Mouse (Mus musculus) thymus, postnatal 10 days (tissue): Measurements from ENCODE around the gene Rnf31.

Source experiments
- DNase-seq, 2 experiments: peaks; one replicate each; pipeline ENCODE4 v3.0.0; 2021; ENCODE audit warnings: low spot score in 2 of 2

Rnf31 gene

GRCm38 (mm10) chr14:55591331-55591891 lies at the start of gene Rnf31:
TSS of gene Rnf31 (plus strand) at chr14:55591708.
- peak; percentile 75 to 80 for DNase-seq

GRCm38 (mm10) chr14:55542268-55542667 lies 49.2 kb upstream of the Rnf31 start:
- DNase-seq: no peak

DNA sequence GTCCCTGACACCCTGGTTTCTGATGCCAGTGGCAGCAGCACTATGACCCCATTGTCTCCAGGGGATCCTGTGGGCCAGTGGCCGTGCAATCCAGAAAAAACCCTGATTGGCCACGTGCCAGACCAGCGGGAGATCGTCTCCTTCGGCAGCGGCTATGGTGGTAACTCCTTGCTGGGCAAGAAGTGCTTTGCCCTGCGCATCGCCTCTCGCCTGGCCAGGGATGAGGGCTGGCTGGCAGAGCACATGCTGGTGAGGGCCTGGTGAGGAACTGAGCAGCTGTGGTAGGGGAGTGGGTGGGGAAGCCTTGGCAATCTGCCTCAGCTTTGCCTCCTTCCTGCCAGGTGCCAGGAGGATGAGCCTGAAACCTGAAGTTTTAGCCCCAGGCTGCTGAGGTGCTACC lies 47.2 kb upstream of the Rnf31 start:
- no peak for DNase-seq

DNA sequence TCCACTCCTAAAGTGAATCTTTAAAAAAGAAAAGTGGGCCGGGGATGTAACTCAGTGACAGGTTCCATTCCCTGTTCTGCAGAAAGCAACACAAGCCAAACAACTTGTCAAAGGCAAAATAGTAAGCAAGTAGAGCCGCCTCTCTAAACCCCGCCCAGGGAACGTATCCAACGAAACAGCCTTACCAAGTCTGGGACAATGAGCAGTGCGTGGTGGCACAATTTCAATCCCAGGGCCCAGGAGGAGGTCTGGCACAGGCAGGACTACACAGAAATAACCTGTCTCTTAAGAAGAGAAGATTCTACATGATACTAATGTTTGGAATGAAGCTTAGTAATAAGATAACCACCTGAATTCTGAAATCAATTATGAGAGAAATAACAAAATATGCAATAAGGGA lies 41.3 kb upstream of the Rnf31 start:
- DNase-seq: no peak

DNA sequence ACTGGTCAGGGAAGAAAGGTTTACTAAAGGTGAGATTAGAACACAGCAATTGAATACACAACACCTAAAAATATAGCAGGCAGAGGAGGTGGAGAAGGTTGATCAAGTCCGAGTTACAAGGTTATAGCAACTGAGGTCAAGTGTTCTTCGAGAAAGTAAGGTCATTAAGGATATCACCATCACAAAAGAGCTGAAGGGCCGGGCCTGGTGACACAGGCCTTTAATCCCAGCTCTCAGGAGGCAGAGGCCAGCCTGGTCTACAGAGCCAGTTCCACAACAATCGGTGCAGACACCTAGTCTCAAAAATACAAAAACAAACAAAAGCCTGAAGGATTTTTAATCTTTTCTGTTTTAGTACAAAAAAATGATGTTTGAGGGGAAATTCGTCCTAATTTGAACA lies 40.2 kb upstream of the Rnf31 start:
- DNase-seq: no peak

DNA sequence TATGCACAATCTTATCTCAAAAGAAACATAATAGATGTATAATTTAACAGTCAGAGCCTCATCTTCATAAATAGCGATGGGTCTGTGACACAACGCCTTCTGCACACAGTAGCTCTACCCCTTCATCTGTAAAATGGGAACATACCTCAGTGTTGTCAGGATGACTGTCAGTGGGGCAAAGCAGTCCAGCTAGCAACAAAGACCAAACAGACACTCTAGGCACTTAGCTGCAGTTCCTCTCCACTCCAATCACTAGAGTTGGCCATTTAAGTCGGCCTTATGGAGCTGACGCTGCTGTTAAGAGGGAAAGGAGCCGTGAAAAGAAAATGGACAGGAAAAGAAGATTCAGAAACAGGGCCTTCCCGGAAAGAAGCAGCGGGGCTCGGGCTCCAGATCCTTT lies 39.7 kb upstream of the Rnf31 start:
- DNase-seq: no peak

GRCm38 (mm10) chr14:55554635-55555034 lies 36.9 kb upstream of the Rnf31 start:
- no peak for DNase-seq

DNA sequence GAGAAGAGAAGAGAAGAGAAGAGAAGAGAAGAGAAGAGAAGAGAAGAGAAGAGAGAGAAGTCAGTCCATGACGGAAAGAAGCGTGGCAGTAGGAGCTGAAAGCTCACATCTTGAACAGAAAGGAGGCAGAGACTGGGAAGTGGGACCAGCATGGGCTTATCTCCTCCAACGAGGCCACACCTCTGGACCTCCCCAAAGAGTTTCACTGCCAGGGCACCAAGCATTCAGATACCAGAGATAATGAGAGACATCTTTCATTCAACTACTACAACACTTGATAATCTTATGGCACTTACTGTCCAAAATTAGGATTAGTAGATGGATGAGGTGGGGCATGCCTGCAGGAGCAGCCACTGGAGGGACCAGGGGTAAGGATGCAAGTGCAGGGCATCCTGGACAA lies 35.7 kb upstream of the Rnf31 start:
- DNase-seq: no peak

DNA sequence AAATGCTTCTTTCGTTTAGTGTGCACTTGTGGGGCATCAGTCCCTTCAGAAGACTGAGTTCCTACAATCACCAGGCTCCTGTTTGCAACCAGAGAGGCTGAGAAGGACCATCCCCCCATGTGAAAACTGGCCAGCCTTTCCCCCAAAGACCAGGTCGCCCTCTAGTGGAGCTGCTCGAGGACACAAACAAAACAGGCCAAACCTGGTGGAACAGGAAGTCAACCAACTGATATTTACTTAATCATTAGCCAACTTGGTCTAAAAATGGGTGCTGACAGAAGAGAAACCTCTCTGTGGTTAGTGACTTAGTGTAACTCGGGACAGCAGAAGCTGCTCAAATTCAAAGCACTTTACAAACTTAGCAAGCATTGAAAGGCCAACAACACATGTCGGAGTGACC lies 34.5 kb upstream of the Rnf31 start:
- DNase-seq: peak; percentile 31 to 66

DNA sequence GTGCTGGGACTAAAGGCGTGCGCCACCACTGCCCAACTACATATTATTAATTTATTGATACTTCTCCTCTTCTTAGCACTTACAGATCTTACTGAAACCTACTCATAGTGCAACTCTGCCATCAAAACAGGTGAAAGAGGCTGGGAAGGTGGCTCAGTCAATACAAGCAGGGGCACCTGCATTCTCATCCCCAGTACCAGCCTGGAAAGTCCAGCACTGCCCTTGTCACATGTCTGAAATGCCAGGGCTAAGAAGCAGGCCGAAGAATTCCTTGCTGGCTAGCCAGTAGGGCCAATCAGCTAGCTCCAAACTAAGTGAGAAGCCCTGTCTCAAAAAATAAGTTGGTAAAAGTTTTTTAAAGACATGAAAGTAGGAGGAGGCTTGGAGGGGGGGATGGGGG lies 33.9 kb upstream of the Rnf31 start:
- DNase-seq: no peak

DNA sequence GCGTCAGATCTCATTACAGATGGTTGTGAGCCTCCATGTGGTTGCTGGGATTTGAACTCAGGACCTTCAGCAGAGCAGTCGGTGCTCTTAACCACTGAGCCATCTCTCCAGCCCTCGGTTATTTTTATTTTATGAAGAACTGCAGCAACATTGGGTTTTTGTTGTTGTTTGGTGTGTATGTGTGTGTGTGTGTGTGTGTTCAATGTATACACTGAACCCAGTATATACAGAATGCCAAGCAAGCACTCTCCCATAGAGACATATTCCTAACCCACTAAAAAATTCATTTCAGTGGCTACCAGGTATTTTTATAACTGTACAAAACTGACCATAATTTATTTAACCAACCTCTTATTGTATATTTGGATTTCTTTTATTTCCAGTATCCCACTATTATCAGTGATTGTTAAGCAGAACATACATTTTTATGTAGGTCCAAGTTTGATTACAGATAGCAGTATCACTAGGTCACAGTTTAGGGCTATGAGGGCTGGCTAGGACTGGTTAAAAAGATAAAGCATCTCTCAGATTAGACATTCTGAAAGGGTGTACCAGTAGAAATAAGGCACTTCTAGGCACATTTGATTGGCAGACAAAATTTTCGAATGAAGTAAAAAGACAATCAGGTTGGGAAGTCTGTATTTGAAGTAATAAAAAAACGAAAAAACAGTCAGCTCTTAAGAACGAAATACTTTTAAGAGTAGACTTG lies 32.6 kb upstream of the Rnf31 start:
- DNase-seq: no peak

DNA sequence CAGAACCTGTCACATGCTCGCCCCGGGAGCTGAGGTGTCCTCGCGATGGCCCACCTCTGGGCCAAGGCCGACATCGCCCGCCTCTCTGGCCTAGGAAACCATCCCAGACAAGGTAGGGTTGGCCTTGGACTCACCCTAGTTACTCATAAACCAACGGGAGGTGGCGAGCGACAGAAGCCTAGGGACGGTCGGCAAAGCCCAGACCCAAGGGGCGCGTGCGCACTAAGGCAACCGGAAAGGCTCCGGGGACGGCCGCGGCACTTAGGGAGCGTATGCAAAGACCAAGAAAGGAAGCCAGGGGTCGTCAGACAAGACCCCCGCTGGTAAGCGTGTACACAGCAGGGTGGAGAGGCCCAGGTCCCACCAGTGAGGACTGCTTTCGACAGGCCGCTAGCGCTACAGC lies 31.7 kb upstream of the Rnf31 start, which contains the start of gene Dcaf11:
TSS of gene Dcaf11 (plus strand) at position 208 of the 403 bp plus-strand sequence.
- peak; percentile 84 to 85 for DNase-seq

- DNase-seq: peak; percentile 97 to 98
These were observed 31.1 kb upstream of the Rnf31 start, which contains the start of gene A730061H03Rik for GRCm38 (mm10) chr14:55560202-55561073. TSS of gene A730061H03Rik (minus strand) at chr14:55560406.

DNA sequence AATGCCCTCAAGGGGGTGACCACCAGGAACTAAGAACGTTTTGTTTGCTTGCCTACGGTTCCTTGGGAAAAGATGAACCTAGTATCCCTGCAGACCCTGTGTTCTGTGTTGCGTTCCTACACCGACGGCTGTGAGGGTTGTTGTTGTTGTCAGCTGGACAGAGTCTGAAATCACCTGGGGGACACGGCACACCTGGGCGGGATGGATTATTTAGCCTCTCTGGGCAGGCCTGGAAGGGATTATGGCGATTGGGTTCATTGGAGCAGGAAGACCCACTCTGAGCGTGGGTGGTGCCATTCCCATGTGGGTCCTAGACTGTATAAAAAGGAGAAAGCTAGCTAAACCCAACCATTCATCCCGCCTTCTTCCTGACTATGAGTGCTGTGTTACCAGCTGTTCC lies 29.6 kb upstream of the Rnf31 start:
- DNase-seq: no peak

- no peak for DNase-seq
These were observed 28.3 kb upstream of the Rnf31 start for GRCm38 (mm10) chr14:55563249-55563648.

GRCm38 (mm10) chr14:55565748-55566147 lies 25.8 kb upstream of the Rnf31 start:
- DNase-seq: no peak

GRCm38 (mm10) chr14:55567496-55567895 lies 24.0 kb upstream of the Rnf31 start:
- no peak for DNase-seq

DNA sequence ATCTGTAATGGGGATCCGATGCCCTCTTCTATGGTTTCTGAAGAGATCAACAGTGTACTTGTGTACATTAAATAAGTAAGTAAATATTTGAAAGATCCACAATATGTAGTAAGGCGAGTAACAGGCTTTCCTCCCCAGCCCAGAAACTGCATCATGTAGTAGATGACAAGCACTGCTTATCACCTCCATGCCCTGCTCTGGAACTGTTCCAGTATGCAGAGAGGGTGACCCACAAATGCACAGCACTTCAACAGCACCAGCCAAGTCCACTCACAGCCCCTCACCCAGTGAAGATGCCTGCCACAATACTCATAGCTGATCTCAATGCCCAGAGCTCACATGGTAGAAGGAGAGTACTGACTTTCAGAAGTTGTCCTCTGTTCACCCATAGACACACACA lies 20.9 kb upstream of the Rnf31 start:
- no peak for DNase-seq

GRCm38 (mm10) chr14:55571760-55572159 lies 19.7 kb upstream of the Rnf31 start:
- no peak for DNase-seq

GRCm38 (mm10) chr14:55575302-55575701 lies 16.2 kb upstream of the Rnf31 start, which contains the start of gene Fitm1:
TSS of gene Fitm1 (plus strand) at chr14:55575617.
- no peak for DNase-seq

DNA sequence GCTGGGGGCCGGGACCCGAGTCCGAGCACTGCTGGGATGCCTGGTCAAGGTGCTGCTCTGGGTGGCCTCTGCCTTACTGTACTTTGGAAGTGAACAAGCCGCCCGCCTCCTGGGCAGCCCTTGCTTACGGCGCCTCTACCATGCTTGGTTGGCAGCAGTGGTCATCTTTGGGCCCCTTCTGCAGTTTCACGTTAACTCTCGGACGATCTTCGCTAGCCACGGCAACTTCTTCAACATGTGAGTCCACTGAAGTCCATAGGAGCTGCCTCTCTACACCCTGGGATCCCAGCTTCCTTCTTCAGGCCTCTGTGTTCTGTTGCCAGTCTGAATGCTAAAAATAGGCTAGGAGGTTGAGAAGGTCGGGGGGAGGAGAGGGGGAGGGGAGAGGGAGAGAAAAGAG lies 15.8 kb upstream of the Rnf31 start:
- no peak for DNase-seq

- no peak for DNase-seq
These were observed 15.1 kb upstream of the Rnf31 start for GRCm38 (mm10) chr14:55576376-55576775.
